Comparison of ENCODE assay signal across 27 mouse cellular contexts in genomic region chr6:3935606-3936005, GRCm38 (mm10). TPM values are rescaled to one million over a fixed set of nuclear protein-coding genes. Genes with fewer than 3 reads are reported as not detected.
DNase-seq lines count a peak whose midpoint lies in the region; ATAC-seq and TF ChIP-seq lines count a peak whose summit lies in the region.
"Had no signal": no experiment of that assay in that cellular context is flagged by ENCODE, and none has a peak within 500 bp of the region (broad histone marks: within the 10 kb centered on the region; RNA-seq: fewer than 3 reads in every experiment).

No protein-coding gene starts in this region.

- ATAC-seq in heart, embryonic 12.5 days (ENCODE audit: insufficient number of reproducible peaks, low FRiP score) = no peak
- ATAC-seq: hindbrain, embryonic 16.5 days; intestine, postnatal 0 days had no signal

- H3K4me1 ChIP-seq in heart, embryonic 10.5 days = peaks cover 17% of the 10 kb centered on the region
- H3K4me1 ChIP-seq in heart, embryonic 12.5 days (replicated peaks) = peaks cover 13% of the 10 kb centered on the region
- H3K4me1 ChIP-seq: embryonic facial prominence, embryonic 15.5 days had no signal

- WGBS in heart, embryonic 10.5 days = 37% methylated on average over 2 of the region's 2 CpGs
- 38% methylated on average over 2 of the region's 2 CpGs for WGBS in heart, embryonic 12.5 days

- no peak overlapping the region for H3K9ac ChIP-seq in heart, embryonic 12.5 days
- H3K9ac ChIP-seq: embryonic facial prominence, embryonic 15.5 days had no signal

- H3K4me3 ChIP-seq in heart, embryonic 10.5 days = no peak overlapping the region
- H3K4me3 ChIP-seq in heart, embryonic 12.5 days = no peak overlapping the region
- H3K4me3 ChIP-seq in left cerebral cortex, adult 2 months = no peak overlapping the region
- H3K4me3 ChIP-seq: embryonic facial prominence, embryonic 15.5 days; forebrain, embryonic 10.5 days had no signal

- no peak for DNase-seq in heart, embryonic 10.5 days (ENCODE audit: low spot score)
- DNase-seq in embryo, embryonic 9.5 days (ENCODE audit: extremely low spot score) = peak; percentile 9
- peak; percentile 30 for DNase-seq in kidney, postnatal 10 days
- DNase-seq in lung, postnatal 14 days = peak; percentile 20
- DNase-seq in left cerebral cortex, adult 2 months (ENCODE audit: extremely low spot score in 1 of 2, low spot score in 2 of 2) = no peak
- no peak for DNase-seq in T-cell, adult 2 months (ENCODE audit: low spot score)
- no peak for DNase-seq in thymus, postnatal 14 days
- DNase-seq: adrenal gland, adult 8-10 months; cerebellum, adult 9-11 months; heart, postnatal 4 days; right cerebral cortex, adult 18-20 months had no signal

- H3K27ac ChIP-seq in heart, embryonic 10.5 days = 0 out of 2 replicates have a peak overlapping the region, but pooled peaks have one; percentile 6
- H3K27ac ChIP-seq in heart, embryonic 12.5 days (ENCODE audit: poor library complexity, severe bottlenecking) = no peak overlapping the region
- no peak overlapping the region for H3K27ac ChIP-seq in left cerebral cortex, adult 2 months
- H3K27ac ChIP-seq: embryonic facial prominence, embryonic 15.5 days; forebrain, embryonic 10.5 days had no signal

- no peak for TF ChIP-seq CTCF in left cerebral cortex, adult 2 months (IDR thresholded peaks at IDR 0.05)

- no peaks in the 10 kb centered on the region for H3K9me3 ChIP-seq in heart, embryonic 10.5 days
- no peaks in the 10 kb centered on the region for H3K9me3 ChIP-seq in heart, embryonic 12.5 days (replicated peaks)
- H3K9me3 ChIP-seq: embryonic facial prominence, embryonic 15.5 days; forebrain, embryonic 10.5 days had no signal

- H3K4me2 ChIP-seq in heart, embryonic 12.5 days = no peak overlapping the region
- H3K4me2 ChIP-seq: embryonic facial prominence, embryonic 15.5 days; liver, embryonic 11.5 days; midbrain, embryonic 11.5 days had no signal

- intact Hi-C loops in left cerebral cortex, adult 2 months (cut with DNase I) = no loop called here

- no peaks in the 10 kb centered on the region for H3K27me3 ChIP-seq in heart, embryonic 10.5 days (ENCODE audit: insufficient read depth, poor library complexity, severe bottlenecking)
- no peaks in the 10 kb centered on the region for H3K27me3 ChIP-seq in heart, embryonic 12.5 days (replicated peaks)
- H3K27me3 ChIP-seq: CH12.LX; embryonic facial prominence, embryonic 15.5 days had no signal

- no peaks in the 10 kb centered on the region for H3K36me3 ChIP-seq in heart, embryonic 10.5 days
- no peaks in the 10 kb centered on the region for H3K36me3 ChIP-seq in heart, embryonic 12.5 days
- H3K36me3 ChIP-seq: embryonic facial prominence, embryonic 15.5 days; forebrain, embryonic 10.5 days had no signal

RNA-seq across cellular contexts. Expression of gene Tfpi2, which starts 53.1 kb away (rescaled TPM):
- polyA plus RNA-seq in heart, embryonic 10.5 days (2016; fragmentation: Nextera tagmentation; extraction: Ambion mirVana) = 3.0 and 3.9 TPM in 2 replicates
- 4.3 TPM in 2 replicates for polyA plus RNA-seq in heart, embryonic 12.5 days (2016; fragmentation: Nextera tagmentation; extraction: Ambion mirVana)
- total RNA-seq in left cerebral cortex, adult 2 months (2021) = not detected
- total RNA-seq: CH12.LX, MEL had no signal

RNA-seq across cellular contexts. Expression of gene Gngt1, which starts 58.0 kb away (rescaled TPM):
- polyA plus RNA-seq in heart, embryonic 10.5 days (2016; fragmentation: Nextera tagmentation; extraction: Ambion mirVana) = not detected in 2 replicates
- polyA plus RNA-seq in heart, embryonic 12.5 days (2016; fragmentation: Nextera tagmentation; extraction: Ambion mirVana) = not detected in 2 replicates
- not detected for total RNA-seq in left cerebral cortex, adult 2 months (2021)
- total RNA-seq: adrenal gland, adult 8-10 months; CH12.LX; gastrocnemius, adult 8-10 months; granulocyte monocyte progenitor cell, adult 5-6 weeks; heart, postnatal 4 days; left cerebral cortex, adult 8-10 months; MEL had no signal
- polyA plus RNA-seq: cortical plate, adult 2 months; forebrain, embryonic 10.5 days; heart, embryonic 14.5 days; hindbrain, embryonic 16.5 days; intestine, postnatal 0 days; limb, embryonic 11.5 days; liver, embryonic 11.5 days; midbrain, embryonic 11.5 days; small intestine, adult 2 months had no signal

Comparison
In these comparisons a context has a peak if more than half of its experiments do, and no peak if none do; other contexts are left out.
1. DNase-seq: peak in embryo, embryonic 9.5 days (single experiment), kidney, postnatal 10 days (single experiment) and lung, postnatal 14 days (single experiment); none in heart, embryonic 10.5 days (single experiment), left cerebral cortex, adult 2 months (0 of 2), T-cell, adult 2 months (single experiment) and thymus, postnatal 14 days (single experiment).